Mouse (Mus musculus): ENCODE measurements around the gene Gm12216.

Gene Gm12216

DNA sequence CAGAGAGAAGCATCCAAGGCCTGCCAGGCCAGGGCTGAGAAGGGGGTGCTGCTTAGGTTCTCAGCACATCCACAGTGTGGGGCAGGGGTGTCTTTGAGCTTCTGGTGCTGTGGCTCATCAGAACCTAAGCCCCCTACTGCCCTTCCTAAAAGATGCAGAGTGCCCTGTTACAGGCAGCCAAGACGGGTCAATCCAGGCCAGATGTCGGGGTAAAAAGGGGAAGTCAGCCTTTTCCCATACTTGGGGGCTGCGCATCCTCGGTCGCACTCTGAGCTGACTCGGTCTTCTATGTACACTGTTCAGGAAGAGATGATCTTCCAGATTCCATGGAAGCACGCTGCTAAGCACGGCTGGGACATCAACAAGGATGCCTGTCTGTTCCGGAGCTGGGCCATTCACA, 86.5 kb downstream of the Gm12216 start:
- in situ Hi-C loops (cut with MboI, MseI) = no loop called here

- in situ Hi-C loops (cut with MboI, MseI) = no loop called here
These were observed 87.9 kb downstream of the Gm12216 start for GRCm38 (mm10) chr11:53771001-53771744.

GRCm38 (mm10) chr11:53770125-53770791, 88.8 kb downstream of the Gm12216 start:
- in situ Hi-C loops (cut with MboI, MseI) = no loop called here

DNA sequence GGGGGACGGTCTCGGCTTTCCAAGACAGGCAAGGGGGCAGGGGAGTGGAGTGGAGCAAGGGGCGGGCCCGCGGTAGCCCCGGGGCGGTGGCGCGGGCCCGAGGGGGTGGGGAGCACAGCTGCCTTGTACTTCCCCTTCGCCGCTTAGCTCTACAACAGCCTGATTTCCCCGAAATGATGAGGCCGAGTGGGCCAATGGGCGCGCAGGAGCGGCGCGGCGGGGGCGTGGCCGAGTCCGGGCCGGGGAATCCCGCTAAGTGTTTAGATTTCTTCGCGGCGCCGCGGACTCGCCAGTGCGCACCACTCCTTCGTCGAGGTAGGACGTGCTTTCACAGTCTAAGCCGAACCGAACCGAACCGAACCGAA, 89.3 kb downstream of the Gm12216 start, which contains the start of gene Irf1:
Gene Irf1 (plus strand): TSS at position 255 of the 365 bp plus-strand sequence.
- in situ Hi-C loops (cut with MboI, MseI) = no loop called here

DNA sequence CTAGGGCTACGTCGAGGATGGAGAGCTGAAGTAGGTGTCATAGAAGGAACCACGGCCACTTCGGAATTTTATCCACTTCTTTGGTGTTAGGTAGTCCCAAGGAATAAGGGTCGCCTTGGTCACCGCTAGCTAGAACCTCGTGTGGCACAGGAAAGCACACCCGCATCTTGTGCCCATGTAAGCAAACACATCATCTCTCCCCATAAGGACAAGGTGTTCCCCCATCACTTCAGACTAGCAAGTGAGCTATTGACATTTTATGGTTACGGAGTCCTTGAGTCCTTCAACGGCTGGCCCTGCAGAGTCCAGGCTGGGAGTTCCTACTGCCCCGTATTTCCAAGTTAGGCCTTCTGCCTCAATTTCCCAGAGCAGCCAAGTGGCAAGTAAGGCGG, 89.9 kb downstream of the Gm12216 start:
- in situ Hi-C loops (cut with MboI, MseI) = no loop called here

- in situ Hi-C loops (cut with MboI, MseI) = no loop called here
These were observed 90.5 kb downstream of the Gm12216 start for GRCm38 (mm10) chr11:53768422-53769184.

DNA sequence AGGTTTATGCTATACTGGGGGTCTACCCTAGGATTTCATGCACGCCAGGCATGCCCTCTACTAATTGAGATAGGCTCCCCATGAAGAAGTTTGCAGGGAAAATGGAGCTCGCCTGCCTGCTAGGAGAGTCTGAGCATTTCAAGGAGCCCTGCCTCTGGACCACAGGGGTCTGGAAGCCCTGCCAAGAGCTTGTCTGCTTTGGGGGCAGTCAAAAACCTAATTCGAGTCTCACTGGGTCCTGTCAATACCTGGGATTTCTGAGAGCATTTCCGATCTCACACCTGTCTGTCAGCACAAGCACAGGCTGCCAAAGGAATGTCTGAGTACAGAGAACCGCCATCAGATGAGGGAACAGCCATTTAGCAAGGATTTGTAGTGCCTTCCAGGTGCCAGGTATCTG, 94.5 kb downstream of the Gm12216 start:
- in situ Hi-C loops (cut with MboI, MseI) = loop anchor here in 1 of 2 experiments (5.0 kb wide), 2 partner anchors 78 to 462 kb away; partner anchors contain the start of gene Hspa4

- in situ Hi-C loops (cut with MboI, MseI) = loop anchor here in 1 of 2 experiments (5.0 kb wide), 2 partner anchors 79 to 461 kb away; partner anchors contain the start of gene Hspa4
These were observed 95.4 kb downstream of the Gm12216 start for GRCm38 (mm10) chr11:53763496-53764140.

DNA sequence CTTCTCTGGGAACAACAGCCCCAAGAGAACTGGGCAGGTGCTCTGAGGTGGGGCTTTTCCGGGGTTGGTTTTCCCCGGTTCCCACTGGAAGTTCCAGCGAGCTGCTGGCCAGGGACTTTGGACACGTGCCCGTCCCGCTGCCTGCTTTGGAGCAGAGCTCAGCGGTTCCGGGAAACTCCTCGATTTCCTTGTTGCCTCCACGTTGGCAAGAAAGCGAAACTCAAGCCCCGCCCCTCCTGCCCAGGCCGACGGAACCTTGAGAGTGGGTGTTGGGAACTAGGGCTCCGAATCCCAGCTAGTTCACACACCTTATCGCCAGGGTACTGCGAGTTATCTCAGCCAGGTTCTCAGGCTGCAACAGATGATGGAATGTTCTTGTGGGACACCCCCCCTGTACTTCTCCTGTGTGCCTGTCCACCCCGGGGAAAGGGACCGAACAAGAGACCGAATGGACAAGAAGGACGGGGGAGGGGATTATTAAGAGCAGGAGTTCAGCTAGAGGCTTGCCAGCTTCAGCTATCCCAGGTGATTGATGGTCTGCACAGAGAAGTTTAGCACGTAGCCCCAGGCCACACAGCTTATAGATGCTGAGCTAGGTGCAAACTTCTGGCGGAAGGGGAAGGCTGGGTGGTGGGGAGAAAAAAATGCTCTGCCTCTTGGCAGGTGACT, 96.1 kb downstream of the Gm12216 start:
- in situ Hi-C loops (cut with MboI, MseI) = loop anchor here in 1 of 2 experiments (5.0 kb wide), 2 partner anchors 79 to 461 kb away; partner anchors contain the start of gene Hspa4

DNA sequence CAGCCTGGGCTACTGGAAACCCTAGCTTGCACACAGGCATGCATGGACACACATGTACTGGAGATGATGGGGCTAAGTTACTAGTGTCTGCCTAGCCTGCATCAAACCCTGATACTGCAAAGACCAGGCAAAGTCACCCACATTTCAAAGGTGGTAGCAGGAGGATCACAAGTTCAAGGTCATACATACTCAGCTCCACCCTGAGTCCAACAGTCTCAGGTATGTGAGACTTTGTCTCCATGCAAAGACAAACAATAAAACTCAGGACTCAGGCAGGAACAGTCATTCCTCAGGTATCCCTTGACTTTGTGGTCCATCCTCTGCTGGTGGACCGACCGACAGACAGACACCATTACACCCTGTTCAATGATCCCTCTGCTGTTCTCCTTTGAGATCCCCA, 96.6 kb downstream of the Gm12216 start:
- in situ Hi-C loops (cut with MboI, MseI) = loop anchor here in 1 of 2 experiments (5.0 kb wide), 2 partner anchors 80 to 460 kb away; partner anchors contain the start of gene Hspa4

DNA sequence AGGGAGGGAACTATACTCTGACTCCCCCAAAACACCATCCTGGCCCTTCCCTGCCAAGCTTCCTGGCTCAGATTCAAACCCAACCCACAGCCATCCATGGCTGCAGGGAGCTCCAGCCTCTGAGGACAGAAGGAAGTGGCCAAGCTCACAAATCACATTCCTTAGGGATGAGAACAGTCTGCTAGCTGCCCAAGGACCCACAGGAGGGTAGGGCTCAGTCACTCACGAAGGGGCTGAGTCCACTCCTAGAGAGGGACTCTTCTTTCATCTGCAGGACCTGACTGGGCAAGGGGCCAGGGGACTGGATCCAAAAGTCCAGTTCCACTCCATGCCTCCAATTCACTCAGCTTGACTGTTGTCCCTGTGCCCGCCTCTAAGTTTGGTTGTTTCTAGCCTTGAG, 97.2 kb downstream of the Gm12216 start:
- in situ Hi-C loops (cut with MboI, MseI) = loop anchor here in 1 of 2 experiments (5.0 kb wide), 2 partner anchors 80 to 460 kb away; partner anchors contain the start of gene Hspa4

GRCm38 (mm10) chr11:53761284-53761683, 97.8 kb downstream of the Gm12216 start:
- in situ Hi-C loops (cut with MboI, MseI) = loop anchor here in 1 of 2 experiments (5.0 kb wide), 2 partner anchors 81 to 459 kb away; partner anchors contain the start of gene Hspa4

- in situ Hi-C loops (cut with MboI, MseI) = loop anchor here (5.0 to 10.0 kb wide), 3 partner anchors 83 to 457 kb away; partner anchors contain the start of genes Gm12216 (in 1 of the 2) and Hspa4 (in 1 of the 2)
These were observed 99.3 kb downstream of the Gm12216 start for GRCm38 (mm10) chr11:53759545-53760406.

DNA sequence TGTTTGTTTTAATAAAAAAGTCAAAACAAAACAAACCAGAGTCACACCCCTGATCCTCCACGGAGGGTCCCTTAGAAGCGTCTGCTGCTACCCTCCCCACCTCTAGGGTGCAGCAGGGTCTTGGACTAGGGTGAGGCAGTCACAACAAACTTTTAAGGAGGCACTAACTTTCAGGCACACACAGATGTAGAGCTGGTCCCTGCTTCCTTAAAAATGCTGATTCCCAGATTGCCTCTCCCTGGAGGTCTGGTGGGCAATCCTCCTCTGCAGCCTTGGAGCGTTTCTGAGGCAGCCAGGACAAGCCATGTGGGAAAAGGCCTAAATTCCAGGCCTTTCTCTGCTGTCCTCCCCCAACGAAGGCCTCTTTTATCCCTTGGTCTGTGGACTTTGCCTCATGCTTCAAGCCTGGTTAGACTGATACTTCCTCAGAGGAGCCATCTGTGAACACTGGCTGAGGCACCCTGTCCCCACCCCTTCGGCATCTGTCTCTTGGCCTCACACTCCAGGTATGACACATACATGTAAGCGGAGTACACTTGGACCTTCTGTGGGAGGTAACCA, 100.2 kb downstream of the Gm12216 start:
- in situ Hi-C loops (cut with MboI, MseI) = loop anchor here in 1 of 2 experiments (10.0 kb wide), 1 partner anchor 96 kb away; the partner anchor contains the start of gene Gm12216

GRCm38 (mm10) chr11:53758033-53758432, 101.0 kb downstream of the Gm12216 start:
- in situ Hi-C loops (cut with MboI, MseI) = loop anchor here in 1 of 2 experiments (10.0 kb wide), 1 partner anchor 97 kb away; the partner anchor contains the start of gene Gm12216

DNA sequence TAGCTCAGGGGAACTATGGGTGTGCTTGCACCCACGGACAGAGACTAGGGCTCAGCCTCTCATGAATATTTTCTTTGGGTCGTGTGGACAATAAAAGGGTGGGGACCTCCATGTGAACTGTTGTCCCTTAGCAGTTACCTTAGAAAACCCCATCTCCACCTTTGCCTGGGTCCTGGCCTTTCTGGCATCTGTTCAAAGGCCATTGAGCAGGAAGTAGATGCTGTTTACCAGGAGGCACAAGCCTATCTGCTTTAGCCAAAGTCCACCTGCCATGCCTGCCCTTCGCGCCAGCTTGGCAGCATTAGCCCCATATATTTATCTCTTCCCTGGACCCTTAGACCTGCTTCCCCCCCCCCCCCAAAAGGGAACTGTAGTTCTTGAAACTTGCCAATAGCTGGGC, 101.4 kb downstream of the Gm12216 start:
- in situ Hi-C loops (cut with MboI, MseI) = loop anchor here in 1 of 2 experiments (10.0 kb wide), 1 partner anchor 97 kb away; the partner anchor contains the start of gene Gm12216

DNA sequence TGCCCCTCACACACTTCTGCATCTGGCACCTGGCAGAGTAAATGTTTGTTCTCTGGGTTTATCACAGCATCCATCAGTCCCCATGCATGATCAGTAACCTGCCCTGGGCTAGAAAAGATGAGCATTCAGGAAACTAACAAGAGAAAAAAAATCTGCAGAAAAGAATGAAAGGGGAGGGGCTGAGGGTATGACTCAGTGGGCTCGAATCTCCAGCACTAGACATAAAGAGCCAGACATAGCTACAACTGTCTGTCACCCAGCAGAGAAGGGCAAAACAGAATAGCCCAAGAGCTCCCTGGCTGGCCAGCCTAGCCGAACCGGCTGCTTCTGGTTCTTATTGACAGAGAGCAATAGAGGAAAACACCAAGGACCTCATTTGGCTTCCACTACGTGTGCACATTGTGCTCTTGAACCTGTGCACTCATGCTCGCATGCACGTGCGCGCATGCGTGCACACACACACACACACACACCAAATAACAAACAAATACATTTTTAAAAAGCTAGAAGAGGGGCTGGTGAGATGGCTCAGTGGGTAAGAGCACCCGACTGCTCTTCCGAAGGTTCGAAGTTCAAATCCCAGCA, 104.0 kb downstream of the Gm12216 start:
- in situ Hi-C loops (cut with MboI, MseI) = loop anchor here in 1 of 2 experiments (10.0 kb wide), 1 partner anchor 100 kb away; the partner anchor contains the start of gene Gm12216

DNA sequence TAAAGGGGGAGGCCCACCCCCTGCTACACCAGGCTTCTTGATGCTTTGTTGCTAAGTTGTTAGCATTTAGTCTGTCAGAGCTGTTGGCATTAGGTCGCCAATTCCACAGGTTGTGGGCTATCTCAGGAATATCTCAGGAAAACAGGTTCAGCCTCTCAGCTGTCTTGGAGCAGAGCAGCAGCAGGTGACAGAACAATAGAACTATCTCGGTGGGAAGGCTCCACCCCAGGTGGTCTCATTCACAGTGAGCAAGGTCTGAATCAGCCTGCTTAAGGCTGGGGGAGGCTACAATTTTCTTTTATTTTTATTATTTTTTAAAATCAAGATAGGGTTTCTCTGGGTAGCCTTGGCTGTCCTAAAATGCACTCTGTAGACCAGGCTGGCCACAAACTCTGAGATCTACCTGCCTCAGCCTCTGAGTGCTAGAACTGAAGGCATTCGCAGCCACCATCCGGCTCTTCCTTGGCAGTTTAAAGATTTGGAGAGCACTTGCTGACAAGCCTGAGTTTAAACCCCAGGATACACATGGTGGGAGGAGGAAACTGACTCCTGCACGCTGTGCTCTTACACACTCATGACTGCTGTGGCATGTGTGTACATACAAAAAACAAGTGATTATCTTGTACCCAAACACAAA, 109.2 kb downstream of the Gm12216 start:
- in situ Hi-C loops (cut with MboI, MseI) = loop anchor here in 1 of 2 experiments (10.0 kb wide), 1 partner anchor 105 kb away; the partner anchor contains the start of gene Gm12216
